Mouse (Mus musculus): ENCODE measurements at regions not wholly inside any gene's neighbourhood (a gene's known extent, or its start where the extent isn't known, plus 50 kb on each side); places are given as distances from the start of the nearest gene placed in this dataset.

DNA sequence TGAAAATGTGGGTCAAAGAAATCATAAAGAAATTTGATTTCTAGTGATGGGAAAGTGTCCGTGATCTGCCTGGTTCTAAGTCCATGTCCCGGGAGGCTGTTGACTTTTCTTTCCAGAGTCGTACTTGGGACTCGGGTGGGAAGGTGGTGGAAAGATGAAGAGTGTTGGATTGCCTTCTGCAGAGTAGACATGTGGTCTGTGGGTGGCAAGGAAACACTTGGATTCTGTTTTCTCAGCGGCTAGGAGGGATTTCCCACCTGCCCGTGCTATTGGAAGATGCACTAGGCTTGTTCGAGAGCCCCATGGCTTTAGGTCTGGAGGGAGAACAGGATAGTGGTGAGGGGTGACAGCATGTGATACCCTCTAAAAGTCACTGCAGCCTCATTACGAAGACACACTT lies 379.7 kb downstream of the Sox2 start:
- TF ChIP-seq CTCF (IDR thresholded peaks at IDR 0.05; ENCODE audit: borderline replicate concordance, insufficient read depth, low read depth, low read length) (no peak), POLR2A (IDR thresholded peaks at IDR 0.05; ENCODE audit: borderline replicate concordance, insufficient read depth, low read length) (no peak)
